Mouse (Mus musculus) layer of hippocampus, postnatal 36 days (tissue): Measurements from ENCODE around the gene Insl6. TPM values are rescaled to one million over a fixed set of nuclear protein-coding genes. Genes with fewer than 3 reads are reported as not detected.

Experiments
- DNase-seq, 2 experiments: peaks; one replicate each; pipeline ENCODE4 v3.0.0; 2022
- total RNA-seq, 2 experiments: library from RNA; stranded (reverse); gene quantifications; 2 replicates each; pipeline ENCODE4 v1.2.3; 2021

Gene Insl6
- not detected for total RNA-seq

GRCm38 (mm10) chr19:29325053-29325851, at the start of gene Insl6:
Gene Insl6 (minus strand): TSS chr19:29325356.
- peak in 1 of 2 experiments; percentile 16 for DNase-seq

DNA sequence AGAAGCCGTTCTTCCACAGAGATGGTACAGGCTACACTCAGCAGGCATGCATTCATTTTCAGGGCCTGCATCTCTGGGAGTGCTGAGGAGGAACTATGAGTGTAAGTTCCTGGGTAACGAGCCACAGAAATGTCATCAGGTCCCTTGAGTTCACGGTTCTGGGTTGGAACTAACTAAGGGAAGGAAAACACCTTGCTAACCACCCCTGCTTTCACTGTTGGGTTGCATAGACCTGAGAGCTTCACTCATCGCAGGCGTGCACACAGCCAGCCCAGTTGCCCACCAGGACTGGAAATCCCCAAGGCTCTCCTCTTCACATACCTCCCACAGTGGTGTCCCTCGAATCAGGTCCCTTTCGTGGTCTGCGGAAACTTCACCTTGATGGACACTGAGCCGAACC, 49.8 kb upstream of the Insl6 start:
- DNase-seq, result no peak

- DNase-seq, result no peak
Measured at GRCm38 (mm10) chr19:29373438-29373837, 48.3 kb upstream of the Insl6 start.

DNA sequence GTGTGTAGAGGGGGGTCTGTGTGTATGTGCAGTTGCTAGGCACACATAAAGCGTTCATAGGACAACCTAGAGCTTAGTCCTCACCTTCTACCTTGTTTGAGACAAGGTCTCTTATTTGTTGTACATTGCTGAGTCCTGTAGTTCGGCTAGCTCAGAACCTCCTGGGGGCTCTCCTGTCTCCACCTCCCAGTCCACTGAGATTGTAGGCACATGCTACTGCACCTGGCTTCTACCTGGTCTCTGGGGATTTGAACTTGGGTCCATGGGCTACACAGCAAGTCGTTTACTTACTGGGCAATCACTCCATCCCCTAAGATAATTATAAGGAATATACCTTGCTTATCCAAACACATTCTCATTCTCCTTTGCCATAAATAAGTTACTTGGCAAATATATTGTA, 47.5 kb upstream of the Insl6 start:
- no peak for DNase-seq

DNA sequence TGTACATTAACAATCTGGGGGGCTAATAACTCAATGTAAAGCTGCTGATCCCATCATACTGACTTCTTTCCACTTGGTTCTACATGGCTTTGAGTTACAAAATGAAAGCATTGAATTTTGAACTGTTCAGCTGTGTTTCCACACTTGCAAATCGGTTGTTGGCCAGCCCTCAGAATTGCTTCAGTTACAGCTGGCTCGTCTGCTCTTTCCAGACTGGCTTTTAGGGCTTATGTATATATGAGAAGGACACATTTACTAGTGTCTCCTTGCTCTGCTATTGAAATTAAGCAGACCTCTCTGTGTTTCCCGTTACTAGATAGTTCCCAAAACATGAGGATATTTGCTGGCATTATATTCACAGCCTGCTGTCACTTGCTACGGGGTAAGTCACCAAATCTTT, 47.0 kb upstream of the Insl6 start:
- DNase-seq, result peak; percentile 22 to 24

DNA sequence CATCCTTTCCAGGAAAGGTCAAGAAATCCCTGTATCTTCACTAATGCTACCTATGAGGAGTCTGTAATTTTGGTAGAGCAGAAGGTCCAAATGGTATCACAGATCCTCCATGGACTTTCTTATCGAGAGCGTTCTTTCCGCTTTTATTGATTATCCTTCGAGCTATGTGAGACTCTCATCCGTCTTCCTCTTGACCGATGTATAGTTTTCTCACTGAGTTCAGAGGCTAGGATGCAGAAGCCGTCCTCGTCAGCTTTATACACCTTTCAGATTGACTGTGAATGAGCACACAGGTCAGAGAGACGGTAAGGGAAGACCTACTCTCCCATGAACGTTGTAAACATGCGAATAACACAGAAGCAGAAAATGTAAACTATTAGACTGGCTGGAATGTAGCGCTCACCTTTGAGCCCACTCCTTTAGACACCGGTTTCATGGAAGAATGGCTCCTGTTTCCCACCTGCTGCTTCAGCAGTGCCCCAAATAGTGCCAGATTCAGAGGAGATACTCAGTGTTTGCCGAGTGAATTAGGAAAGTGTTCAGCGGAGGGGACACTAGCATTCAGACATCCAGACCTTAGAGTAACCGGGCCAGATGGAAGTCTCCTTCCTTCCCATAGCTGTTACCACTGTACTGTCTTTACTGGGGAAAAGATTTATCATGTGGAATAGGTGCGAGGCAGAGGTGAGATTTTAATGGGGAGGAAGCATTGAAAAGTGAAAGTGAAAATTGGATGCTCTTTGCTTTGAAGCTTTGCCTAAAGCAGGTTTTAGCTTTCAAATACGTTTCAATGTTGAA, 46.3 kb upstream of the Insl6 start:
- no peak for DNase-seq

- no peak for DNase-seq
Measured at GRCm38 (mm10) chr19:29370545-29371283, 45.6 kb upstream of the Insl6 start.

GRCm38 (mm10) chr19:29370112-29370511, 45.0 kb upstream of the Insl6 start:
- DNase-seq, result no peak

DNA sequence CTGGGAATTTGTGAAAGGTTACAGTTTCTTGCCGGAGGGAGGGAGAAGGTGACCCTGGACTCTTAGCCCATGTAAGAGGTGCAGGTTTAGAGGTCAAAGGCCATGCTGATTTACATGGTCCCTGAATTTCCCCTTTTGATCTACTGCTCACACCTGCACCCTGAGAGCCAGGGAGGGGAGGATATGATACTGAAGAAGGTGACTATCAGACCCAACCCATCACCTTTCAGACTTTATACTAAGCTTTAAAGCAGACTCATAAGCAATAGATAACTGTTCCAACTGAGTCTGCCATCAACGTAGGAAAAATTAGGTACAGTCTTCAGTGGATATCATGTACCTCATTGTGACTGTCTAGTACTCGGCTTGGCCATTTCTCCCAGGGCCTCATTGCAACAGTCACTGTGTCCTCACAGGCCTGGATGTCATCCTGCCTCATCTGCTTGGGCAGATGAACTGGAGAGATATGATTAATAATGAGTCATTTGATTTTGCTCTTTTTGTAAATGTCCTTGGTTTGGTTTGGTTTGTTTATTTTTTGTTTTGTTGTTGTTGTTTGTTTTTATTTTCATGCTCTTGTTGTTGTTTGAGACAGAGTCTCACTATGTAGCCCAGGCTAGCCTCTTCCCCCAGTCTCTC, 43.6 kb upstream of the Insl6 start:
- no peak for DNase-seq

DNA sequence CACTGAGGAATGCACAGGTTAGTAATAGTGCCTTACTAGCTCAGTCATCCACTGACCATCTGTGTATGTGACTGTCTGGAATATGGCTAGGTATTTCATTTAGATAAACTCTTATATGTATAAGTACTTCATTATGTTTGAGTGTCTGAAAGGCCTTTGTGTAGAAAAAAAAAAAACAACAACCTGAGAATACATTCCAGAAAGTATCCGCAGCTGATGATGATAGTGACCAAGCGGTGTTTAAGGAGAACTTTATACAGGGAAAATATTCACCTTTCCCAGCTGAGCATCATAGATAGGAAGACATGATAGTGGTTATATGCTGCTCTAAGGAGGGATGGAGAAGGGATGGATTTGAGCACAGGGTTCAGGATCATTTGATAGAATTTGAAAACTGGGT, 42.9 kb upstream of the Insl6 start:
- DNase-seq, result no peak

DNA sequence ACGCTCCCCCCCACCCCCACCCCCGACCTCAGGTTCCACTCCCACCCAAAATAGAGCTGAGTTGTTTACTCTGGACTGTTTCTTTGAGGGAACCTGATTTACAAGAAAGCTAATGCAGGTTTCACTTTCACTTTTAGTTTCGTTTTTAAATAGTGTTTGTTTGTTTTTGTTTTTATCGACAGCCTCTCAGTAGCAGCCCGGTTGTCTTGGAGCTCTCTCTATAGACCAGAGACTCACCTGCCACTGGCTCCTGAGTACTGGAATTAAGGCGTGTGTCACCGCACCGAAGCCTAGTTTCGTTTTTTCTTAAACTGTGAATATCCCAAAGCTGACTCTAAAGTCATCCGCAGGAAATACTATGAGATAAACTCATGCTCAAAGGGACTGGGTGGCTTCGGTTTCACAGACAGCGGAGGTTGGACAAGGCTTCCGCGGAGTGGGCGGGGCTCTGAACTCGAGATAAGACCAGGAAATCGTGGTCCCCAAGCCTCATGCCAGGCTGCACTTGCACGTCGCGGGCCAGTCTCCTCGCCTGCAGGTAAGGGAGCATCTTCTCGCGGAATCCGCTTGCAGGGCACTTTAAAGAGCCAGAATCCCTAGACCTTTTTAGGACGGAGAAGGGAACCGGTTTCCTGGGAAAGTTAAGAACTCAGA, 41.9 kb upstream of the Insl6 start, which contains the start of the genes Plgrkt and Cd274:
Plgrkt (minus strand) TSS at position 422 of the 654 bp plus-strand sequence.
Cd274 (plus strand) TSS at position 487 of the 654 bp plus-strand sequence.
- peak; percentile 11 to 33 for DNase-seq

GRCm38 (mm10) chr19:29366226-29366968, 41.2 kb upstream of the Insl6 start:
- no peak for DNase-seq

DNA sequence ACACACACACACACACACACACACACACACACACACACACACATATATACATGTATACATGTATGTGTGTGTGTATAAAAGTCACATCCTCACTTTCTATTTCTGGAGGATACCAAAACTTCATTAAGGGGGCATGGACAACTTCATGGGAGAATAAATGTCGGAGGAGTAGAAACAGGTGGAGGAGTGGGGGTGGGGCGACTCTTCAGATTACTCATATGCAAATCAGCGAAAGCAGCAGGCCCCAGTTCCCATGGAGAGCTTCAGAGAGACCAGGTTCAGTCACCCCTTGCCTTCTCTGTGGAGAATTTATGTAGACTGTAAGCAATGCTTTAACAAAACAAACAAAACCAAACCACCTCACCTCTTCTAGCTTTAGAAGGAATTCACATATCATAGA, 39.9 kb upstream of the Insl6 start:
- no peak for DNase-seq

DNA sequence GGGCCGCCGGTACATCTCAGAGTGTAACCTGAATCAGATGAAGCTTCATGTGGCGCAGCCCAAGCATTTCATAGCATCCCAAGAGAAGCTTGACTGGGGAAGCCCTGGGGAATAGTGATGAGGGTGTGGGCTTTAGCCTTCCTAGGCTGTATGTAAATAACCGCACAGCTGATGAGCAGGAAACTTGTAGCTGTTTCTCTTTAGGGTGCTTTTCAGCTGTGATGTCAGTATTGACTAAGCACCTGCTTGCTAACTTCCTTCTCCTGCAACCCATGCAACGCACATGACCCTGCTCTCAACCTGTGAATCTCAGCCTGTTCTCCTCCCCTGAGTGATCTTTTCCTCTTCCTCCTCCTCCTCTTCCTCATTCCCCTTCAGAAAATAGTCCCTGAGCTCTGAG, 38.9 kb upstream of the Insl6 start:
- DNase-seq, result no peak

GRCm38 (mm10) chr19:29363557-29363956, 38.4 kb upstream of the Insl6 start:
- no peak for DNase-seq

DNA sequence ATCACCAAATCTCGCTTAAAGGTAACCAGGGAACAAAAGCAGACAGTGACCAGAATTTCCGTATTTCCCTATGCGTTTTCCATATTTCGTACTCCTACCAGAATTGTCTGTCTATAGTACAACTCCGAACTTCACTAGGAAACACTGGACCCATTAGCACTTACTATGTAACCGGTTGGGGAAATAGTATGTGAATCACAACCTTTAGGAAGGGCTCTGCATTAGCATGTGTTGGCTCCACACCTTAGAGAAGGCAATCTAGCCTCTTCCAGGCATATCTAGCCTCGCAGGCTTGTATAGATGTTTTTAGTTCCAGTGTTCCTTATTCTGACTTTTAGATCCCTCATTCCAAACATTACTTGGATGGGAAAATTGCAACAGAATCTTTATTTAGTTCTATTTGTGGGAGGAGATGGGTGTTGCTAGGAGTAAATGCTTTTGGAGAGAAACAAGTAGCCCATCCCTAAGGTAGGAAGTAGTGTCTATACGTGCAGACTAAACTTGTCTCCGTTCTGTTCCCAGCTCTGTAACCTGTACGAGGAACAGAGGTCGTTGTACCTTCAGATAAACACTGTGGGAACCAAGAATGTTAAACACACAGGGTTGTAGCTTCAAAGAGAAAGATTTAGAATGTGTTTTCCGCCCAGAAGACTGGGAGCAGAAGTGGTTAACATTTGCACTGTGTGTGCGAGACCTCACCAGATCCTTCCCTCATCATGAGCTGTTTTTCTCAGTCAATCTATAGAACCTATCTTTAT, 37.2 kb upstream of the Insl6 start:
- no peak for DNase-seq

- DNase-seq, result peak; percentile 86 to 90
Measured at GRCm38 (mm10) chr19:29361468-29362130, 36.4 kb upstream of the Insl6 start.

- DNase-seq, result no peak
Measured at GRCm38 (mm10) chr19:29360251-29360650, 35.1 kb upstream of the Insl6 start.

DNA sequence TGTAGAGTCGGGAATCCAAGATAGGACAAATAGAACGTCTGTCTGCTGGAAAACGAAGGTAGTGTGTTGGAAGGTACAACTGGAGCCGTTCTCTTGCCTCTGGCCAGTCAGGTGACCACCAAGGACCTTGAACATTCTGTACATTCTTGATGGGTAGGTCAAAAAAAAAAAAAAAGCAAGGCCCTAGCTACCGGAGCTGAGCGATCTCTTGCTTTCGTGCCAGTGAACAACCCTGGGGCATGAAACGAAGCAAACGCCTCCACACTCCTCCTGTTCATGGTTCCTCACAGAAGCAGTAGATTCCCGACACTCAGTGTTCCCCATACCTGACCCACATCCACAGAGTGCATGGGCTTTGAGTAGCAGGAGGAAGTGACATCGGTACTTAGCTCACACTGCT, 31.1 kb upstream of the Insl6 start:
- DNase-seq, result no peak
